ENCODE assay signal across 28 mouse cellular contexts in genomic region chr15:80047242-80047641, GRCm38 (mm10).
"Had no signal": no experiment of that assay in that cellular context is flagged by ENCODE, and none has a peak within 500 bp of the region (broad histone marks: within the 10 kb centered on the region; RNA-seq: fewer than 3 reads in every experiment).

No protein-coding gene starts in this region.

- ATAC-seq: forebrain, embryonic 13.5 days; forebrain, embryonic 14.5 days; forebrain, embryonic 15.5 days; forebrain, embryonic 16.5 days; forebrain, postnatal 0 days had no signal

- H3K4me2 ChIP-seq: embryonic facial prominence, embryonic 12.5 days; embryonic facial prominence, embryonic 13.5 days; embryonic facial prominence, embryonic 15.5 days; forebrain, embryonic 12.5 days; forebrain, embryonic 13.5 days; forebrain, embryonic 15.5 days had no signal

- H3K4me3 ChIP-seq: embryonic facial prominence, embryonic 10.5 days; embryonic facial prominence, embryonic 12.5 days; embryonic facial prominence, embryonic 13.5 days; embryonic facial prominence, embryonic 15.5 days; erythroblast, embryonic 14.5 days; forebrain, embryonic 10.5 days; forebrain, embryonic 12.5 days; forebrain, embryonic 13.5 days; forebrain, embryonic 15.5 days; gastrocnemius, adult 2 months; heart, adult 2 months had no signal

- H3K9ac ChIP-seq: embryonic facial prominence, embryonic 12.5 days; embryonic facial prominence, embryonic 13.5 days; embryonic facial prominence, embryonic 15.5 days; forebrain, embryonic 12.5 days; forebrain, embryonic 13.5 days; forebrain, embryonic 15.5 days; forebrain, postnatal 0 days had no signal

- H3K36me3 ChIP-seq: embryonic facial prominence, embryonic 10.5 days; embryonic facial prominence, embryonic 12.5 days; embryonic facial prominence, embryonic 13.5 days; embryonic facial prominence, embryonic 15.5 days; forebrain, embryonic 10.5 days; forebrain, embryonic 12.5 days; forebrain, embryonic 15.5 days had no signal

- H3K9me3 ChIP-seq: forebrain, embryonic 15.5 days had no signal

- DNase-seq: cerebellum, adult 8-10 months; cerebellum, adult 9-10 months; cerebellum, adult 9-11 months; cerebellum, postnatal 10 days; cerebellum, postnatal 14 days; cerebellum, postnatal 25 days; cerebellum, postnatal 36 days; embryo, embryonic 11 days; forebrain, postnatal 0 days; gastrocnemius, adult 2 months; gastrocnemius, postnatal 10 days; gastrocnemius, postnatal 14 days; gastrocnemius, postnatal 25 days; gastrocnemius, postnatal 36 days; heart, adult 11 months; heart, adult 18-20 months; heart, adult 2 months had no signal

- H3K27ac ChIP-seq: embryonic facial prominence, embryonic 10.5 days; embryonic facial prominence, embryonic 12.5 days; embryonic facial prominence, embryonic 13.5 days; embryonic facial prominence, embryonic 15.5 days; forebrain, embryonic 12.5 days; forebrain, embryonic 13.5 days; forebrain, embryonic 15.5 days; gastrocnemius, adult 2 months; heart, adult 2 months had no signal

- H3K27me3 ChIP-seq: embryonic facial prominence, embryonic 12.5 days; embryonic facial prominence, embryonic 13.5 days; embryonic facial prominence, embryonic 15.5 days; forebrain, embryonic 12.5 days; forebrain, embryonic 13.5 days; forebrain, embryonic 15.5 days had no signal

- H3K4me1 ChIP-seq: embryonic facial prominence, embryonic 12.5 days; embryonic facial prominence, embryonic 15.5 days; forebrain, embryonic 10.5 days; forebrain, embryonic 12.5 days; forebrain, embryonic 13.5 days; forebrain, embryonic 15.5 days had no signal
